8 mouse cellular contexts compared by ENCODE assay signal in the genomic region with DNA sequence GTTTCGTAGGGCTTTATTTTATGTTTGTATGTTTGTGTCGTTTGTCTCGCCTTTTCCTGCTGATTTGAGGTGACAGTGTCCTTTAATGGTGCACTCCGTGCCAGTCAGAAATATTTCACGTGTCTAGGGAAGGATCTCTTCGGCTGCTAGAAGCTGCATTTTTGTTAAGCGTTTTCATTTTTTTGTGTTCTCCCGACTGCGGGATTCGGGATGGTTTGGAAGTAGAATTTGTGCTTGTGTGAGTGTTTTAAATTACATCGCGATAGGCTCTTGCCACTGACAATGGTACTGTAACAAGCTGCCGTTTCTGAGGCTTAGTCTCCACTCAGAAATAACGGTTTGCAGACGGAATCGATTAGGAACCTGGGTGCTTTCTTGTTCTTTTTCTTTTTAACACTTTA. TPM values are rescaled to one million over a fixed set of nuclear protein-coding genes. Genes with fewer than 3 reads are reported as not detected.
DNase-seq lines count a peak whose midpoint lies in the region; ATAC-seq and TF ChIP-seq lines count a peak whose summit lies in the region.

No protein-coding gene starts in this region.

- no peak for TF ChIP-seq CTCF in layer of hippocampus, adult 2 months (conservative IDR thresholded peaks at IDR 0.05)
- TF ChIP-seq CTCF in stomach, postnatal 0 days (IDR thresholded peaks at IDR 0.05; ENCODE audit: low read depth), result no peak

- H3K4me1 ChIP-seq in forebrain, embryonic 13.5 days, result peaks cover 38% of the 10 kb centered on the region
- peaks cover 15% of the 10 kb centered on the region for H3K4me1 ChIP-seq in liver, embryonic 11.5 days (replicated peaks; ENCODE audit: control insufficient read depth, insufficient read depth, low read length)
- H3K4me1 ChIP-seq in stomach, postnatal 0 days (replicated peaks; ENCODE audit: control insufficient read depth, insufficient read depth), result no peaks in the 10 kb centered on the region

- 0% methylated on average over 16 of the region's 16 CpGs for WGBS in forebrain, embryonic 13.5 days
- under 1% methylated on average over 16 of the region's 16 CpGs for WGBS in liver, embryonic 11.5 days
- WGBS in stomach, postnatal 0 days, result under 1% methylated on average over 16 of the region's 16 CpGs

- H3K27me3 ChIP-seq in forebrain, embryonic 13.5 days, result no peaks in the 10 kb centered on the region
- H3K27me3 ChIP-seq in liver, embryonic 11.5 days (replicated peaks; ENCODE audit: control insufficient read depth, insufficient read depth, low read length), result no peaks in the 10 kb centered on the region; the same call in none of the 2 replicates
- H3K27me3 ChIP-seq in stomach, postnatal 0 days (ENCODE audit: control insufficient read depth, insufficient read depth, low read length), result no peaks in the 10 kb centered on the region

- peak overlapping the region; percentile 68 for H3K4me3 ChIP-seq in layer of hippocampus, adult 2 months
- peak overlapping the region; percentile 85 for H3K4me3 ChIP-seq in forebrain, embryonic 13.5 days
- peak overlapping the region; percentile 74 for H3K4me3 ChIP-seq in liver, embryonic 11.5 days (ENCODE audit: low read depth, low read length)
- peak overlapping the region; percentile 82 for H3K4me3 ChIP-seq in stomach, postnatal 0 days (ENCODE audit: low read depth, low read length)

- TF ChIP-seq EP300 in stomach, postnatal 0 days (optimal IDR thresholded peaks at IDR 0.05), result no peak

- H3K9ac ChIP-seq in forebrain, embryonic 13.5 days, result peak overlapping the region; percentile 70
- peak overlapping the region; percentile 66 for H3K9ac ChIP-seq in liver, embryonic 11.5 days (ENCODE audit: low read depth, low read length)
- peak overlapping the region; percentile 56 for H3K9ac ChIP-seq in stomach, postnatal 0 days (ENCODE audit: low read length)

- ATAC-seq in forebrain, embryonic 13.5 days, result no peak
- no peak for ATAC-seq in liver, embryonic 11.5 days (replicated peaks; ENCODE audit: low FRiP score)
- ATAC-seq in stomach, postnatal 0 days (ENCODE audit: low FRiP score, low TSS enrichment), result no peak

- peak overlapping the region; percentile 98 for H3K27ac ChIP-seq in layer of hippocampus, adult 2 months
- H3K27ac ChIP-seq in forebrain, embryonic 13.5 days, result no peak overlapping the region
- no peak overlapping the region for H3K27ac ChIP-seq in liver, embryonic 11.5 days (ENCODE audit: low read depth, low read length)
- peak overlapping the region; percentile 49 for H3K27ac ChIP-seq in stomach, postnatal 0 days (replicated peaks)

- H3K36me3 ChIP-seq in forebrain, embryonic 13.5 days (ENCODE audit: poor library complexity, severe bottlenecking), result peaks cover 6% of the 10 kb centered on the region; the same call in 1 of the 2 replicates
- H3K36me3 ChIP-seq in liver, embryonic 11.5 days (ENCODE audit: control insufficient read depth, insufficient read depth, low read length), result peaks cover 3% of the 10 kb centered on the region; the same call in 1 of the 2 replicates
- H3K36me3 ChIP-seq in stomach, postnatal 0 days (ENCODE audit: control insufficient read depth, insufficient read depth, low read length), result no peaks in the 10 kb centered on the region

- H3K9me3 ChIP-seq in forebrain, embryonic 13.5 days (replicated peaks), result no peaks in the 10 kb centered on the region
- no peaks in the 10 kb centered on the region for H3K9me3 ChIP-seq in liver, embryonic 11.5 days (ENCODE audit: control insufficient read depth, low read length)
- H3K9me3 ChIP-seq in stomach, postnatal 0 days (ENCODE audit: control insufficient read depth, low read length), result no peaks in the 10 kb centered on the region

- peak overlapping the region; percentile 63 for H3K4me2 ChIP-seq in forebrain, embryonic 13.5 days
- H3K4me2 ChIP-seq in liver, embryonic 11.5 days, result peak overlapping the region; percentile 93
- H3K4me2 ChIP-seq in stomach, postnatal 0 days (replicated peaks; ENCODE audit: low read depth), result peak overlapping the region; percentile 81

- DNase-seq in layer of hippocampus, adult 2 months (ENCODE audit: low spot score in 2 of 2), result no peak
- no peak for DNase-seq in layer of hippocampus, postnatal 36 days
- DNase-seq in brain, adult 2 months (ENCODE audit: low read depth, low spot score), result peak; percentile 43
- no peak for DNase-seq in liver, embryonic 11.5 days (ENCODE audit: low spot score)
- DNase-seq in stomach, postnatal 0 days (ENCODE audit: low spot score), result no peak
- no peak for DNase-seq in T-cell, adult 2 months (ENCODE audit: low spot score)
- DNase-seq in testis, postnatal 10 days (ENCODE audit: low spot score), result no peak

RNA-seq across cellular contexts. Expression of gene Rab30, which starts 0.9 kb away (rescaled TPM):
- total RNA-seq in layer of hippocampus, adult 2 months (2021), result 10 to 100 TPM; 41.2 to 47.2 TPM
- total RNA-seq in layer of hippocampus, postnatal 36 days (2021), result 10 to 100 TPM; 48.7 to 49.2 TPM
- polyA plus RNA-seq in forebrain, embryonic 13.5 days (2015; fragmentation: Nextera tagmentation; extraction: Ambion mirVana), result 19.8 and 21.4 TPM in 2 replicates
- polyA plus RNA-seq in liver, embryonic 11.5 days (2014; fragmentation: Nextera tagmentation; extraction: Ambion mirVana), result 4.6 and 6.4 TPM in 2 replicates
- 12.1 and 13.3 TPM in 2 replicates for polyA plus RNA-seq in stomach, postnatal 0 days (2015; fragmentation: Nextera tagmentation; extraction: Ambion mirVana)

Comparison
In these comparisons a context has a peak if more than half of its experiments do, and no peak if none do; other contexts are left out.
1. H3K27ac ChIP-seq: peak in layer of hippocampus, adult 2 months (single experiment) and stomach, postnatal 0 days (single experiment); none in forebrain, embryonic 13.5 days (single experiment) and liver, embryonic 11.5 days (single experiment).
2. Peak in every context shown above with its lines, with median percentiles within 50 percentile points of each other: H3K4me3 ChIP-seq, H3K4me2 ChIP-seq and H3K9ac ChIP-seq.